Mouse (Mus musculus): ENCODE measurements around the gene Gli1. TPM values are rescaled to one million over a fixed set of nuclear protein-coding genes. Genes with fewer than 3 reads are reported as not detected.

The Gli1 gene
- polyA plus RNA-seq, 1 experiment from 2014 or later: 0.55 TPM

DNA sequence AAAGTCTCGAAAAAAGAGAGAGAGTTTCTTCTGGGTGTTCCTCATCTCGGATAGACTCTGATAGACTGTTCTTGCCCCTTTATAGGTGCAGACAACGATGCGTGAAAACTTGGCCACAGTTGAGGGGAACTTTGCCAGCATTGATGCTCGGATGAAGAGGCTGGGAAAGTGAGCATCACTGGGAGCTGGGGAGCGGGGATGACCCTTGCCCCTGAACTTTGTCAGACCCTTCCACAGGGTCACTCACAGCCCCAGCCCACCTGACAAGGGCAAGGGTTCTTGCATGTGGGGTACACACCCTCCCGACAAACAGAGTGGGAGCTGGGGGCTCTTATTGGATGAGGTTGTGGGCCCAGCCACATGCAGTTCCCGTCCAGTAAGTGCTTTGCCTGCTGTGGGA, 60.5 kb downstream of the Gli1 start:
- 85% methylated on average over 8 of the region's 8 CpGs for WGBS
- no peak for ATAC-seq
- DNase-seq (ENCODE audit: low spot score): no peak

More for the DNA sequence above, 60.5 kb downstream of the Gli1 start:
- no peak overlapping the region for H3K9ac ChIP-seq (ENCODE audit: low read length)
- H3K27me3 ChIP-seq (replicated peaks; ENCODE audit: control insufficient read depth, insufficient read depth, low read length): no peaks in the 10 kb centered on the region
- H3K4me2 ChIP-seq (ENCODE audit: low read length): no peak overlapping the region
- no peaks in the 10 kb centered on the region for H3K4me1 ChIP-seq (ENCODE audit: control insufficient read depth, insufficient read depth, low read length)
- H3K9me3 ChIP-seq (replicated peaks; ENCODE audit: control insufficient read depth, low read length): no peaks in the 10 kb centered on the region
- peaks cover 98% of the 10 kb centered on the region for H3K36me3 ChIP-seq (ENCODE audit: control insufficient read depth, insufficient read depth, low read length)
- H3K4me3 ChIP-seq (ENCODE audit: low read depth, low read length): no peak overlapping the region
- no peak overlapping the region for H3K27ac ChIP-seq (ENCODE audit: low read depth, low read length)

Other genes with a start within 250 kb of the Gli1 start
- 53.0 and 66.3 TPM in 2 replicates for gene Os9, start 220.8 kb downstream of the Gli1 start, polyA plus RNA-seq (2014; fragmentation: Nextera tagmentation; extraction: Ambion mirVana)
- 30.7 and 46.8 TPM in 2 replicates for gene B4galnt1, start 176.7 kb downstream of the Gli1 start, polyA plus RNA-seq (2014; fragmentation: Nextera tagmentation; extraction: Ambion mirVana)
- gene Slc26a10, start 161.3 kb downstream of the Gli1 start, polyA plus RNA-seq (2014; fragmentation: Nextera tagmentation; extraction: Ambion mirVana): 0.69 and 0.95 TPM in 2 replicates
- 21.4 and 22.9 TPM in 2 replicates for gene Arhgef25, start 151.9 kb downstream of the Gli1 start, polyA plus RNA-seq (2014; fragmentation: Nextera tagmentation; extraction: Ambion mirVana)
- gene Dtx3, start 146.2 kb downstream of the Gli1 start, polyA plus RNA-seq (2014; fragmentation: Nextera tagmentation; extraction: Ambion mirVana): 148 and 187 TPM in 2 replicates
- gene Pip4k2c, start 130.4 kb downstream of the Gli1 start, polyA plus RNA-seq (2014; fragmentation: Nextera tagmentation; extraction: Ambion mirVana): 15.3 and 17.4 TPM in 2 replicates
- gene Kif5a, start 78.6 kb downstream of the Gli1 start, polyA plus RNA-seq (2014; fragmentation: Nextera tagmentation; extraction: Ambion mirVana): 47.6 and 68.8 TPM in 2 replicates
- gene Dctn2, start 75.6 kb downstream of the Gli1 start, polyA plus RNA-seq (2014; fragmentation: Nextera tagmentation; extraction: Ambion mirVana): 286 and 300 TPM in 2 replicates
- gene Mbd6, start 53.0 kb downstream of the Gli1 start, polyA plus RNA-seq (2014; fragmentation: Nextera tagmentation; extraction: Ambion mirVana): 8.4 and 11.2 TPM in 2 replicates
- gene Mars, start 30.2 kb downstream of the Gli1 start, polyA plus RNA-seq (2014; fragmentation: Nextera tagmentation; extraction: Ambion mirVana): 124 and 135 TPM in 2 replicates
- 0.70 and 1.2 TPM in 2 replicates for gene Arhgap9, start 20.0 kb downstream of the Gli1 start, polyA plus RNA-seq (2014; fragmentation: Nextera tagmentation; extraction: Ambion mirVana)
- gene Inhbe, start 12.4 kb upstream of the Gli1 start, polyA plus RNA-seq (2014; fragmentation: Nextera tagmentation; extraction: Ambion mirVana): not detected in 2 replicates
- gene Inhbc, start 28.5 kb upstream of the Gli1 start, polyA plus RNA-seq (2014; fragmentation: Nextera tagmentation; extraction: Ambion mirVana): not detected in 2 replicates
- 24.2 and 32.4 TPM in 2 replicates for gene R3hdm2, start 38.4 kb upstream of the Gli1 start, polyA plus RNA-seq (2014; fragmentation: Nextera tagmentation; extraction: Ambion mirVana)
- gene Stac3, start 159.7 kb upstream of the Gli1 start, polyA plus RNA-seq (2014; fragmentation: Nextera tagmentation; extraction: Ambion mirVana): 0.41 TPM in 1 of 2 replicates, not detected in the other
- 12.5 and 17.2 TPM in 2 replicates for gene Ndufa4l2, start 173.0 kb upstream of the Gli1 start, polyA plus RNA-seq (2014; fragmentation: Nextera tagmentation; extraction: Ambion mirVana)
- 53.1 and 65.1 TPM in 2 replicates for gene Shmt2, start 180.5 kb upstream of the Gli1 start, polyA plus RNA-seq (2014; fragmentation: Nextera tagmentation; extraction: Ambion mirVana)
- 32.1 and 35.4 TPM in 2 replicates for gene Nxph4, start 192.6 kb upstream of the Gli1 start, polyA plus RNA-seq (2014; fragmentation: Nextera tagmentation; extraction: Ambion mirVana)